Mouse (Mus musculus) frontal cortex, adult 2 months (tissue): ENCODE data around the gene Rbl1. TPM values are rescaled to one million over a fixed set of nuclear protein-coding genes. Genes with fewer than 3 reads are reported as not detected.

Experiments
- polyA plus RNA-seq: library from polyadenylated mRNA; depleted of rRNA; stranded (reverse); fragments of >200 nt; gene quantifications from 2 replicates; pipeline ENCODE4 v1.2.3, GENCODE M21; 2012; rRNA removed

The Rbl1 gene
- polyA plus RNA-seq, 1 experiment = 2.2 TPM

Other genes starting within 250 kb of the Rbl1 start
- 439 and 512 TPM in 2 replicates for gene Ndrg3, start 212.5 kb downstream of the Rbl1 start, polyA plus RNA-seq
- 6.6 and 7.3 TPM in 2 replicates for gene Dsn1, start 197.4 kb downstream of the Rbl1 start, polyA plus RNA-seq
- 8.5 and 10.5 TPM in 2 replicates for gene Soga1, start 125.3 kb downstream of the Rbl1 start, polyA plus RNA-seq
- 0.30 TPM in 1 of 2 replicates, not detected in the other for gene Tldc2, start 117.5 kb downstream of the Rbl1 start, polyA plus RNA-seq
- gene Samhd1, start 69.3 kb downstream of the Rbl1 start, polyA plus RNA-seq = 20.8 and 23.0 TPM in 2 replicates
- 115 and 128 TPM in 2 replicates for gene Rpn2, start 74.5 kb upstream of the Rbl1 start, polyA plus RNA-seq
- gene Mroh8, start 75.0 kb upstream of the Rbl1 start, polyA plus RNA-seq = 1.6 and 1.9 TPM in 2 replicates
- gene Ghrh, start 143.0 kb upstream of the Rbl1 start, polyA plus RNA-seq = 1.4 and 3.6 TPM in 2 replicates
- gene Manbal, start 163.1 kb upstream of the Rbl1 start, polyA plus RNA-seq = 98.3 and 103 TPM in 2 replicates
- gene Src, start 213.9 kb upstream of the Rbl1 start, polyA plus RNA-seq = 82.0 and 91.2 TPM in 2 replicates